Mouse (Mus musculus): ENCODE results near the gene Wdr31.
A peak's percentile ranks its signal among the peaks of the same experiment; 100 is the strongest.

- peak; percentile 33; the same call in 1 of the 2 replicates for TF ChIP-seq CTCF (IDR thresholded peaks at IDR 0.05; ENCODE audit: borderline replicate concordance, extremely low read depth, insufficient read depth, insufficient read length)
- no peak for TF ChIP-seq POLR2A (IDR thresholded peaks at IDR 0.05; ENCODE audit: borderline replicate concordance, extremely low read depth, insufficient read depth, insufficient read length, poor library complexity, severe bottlenecking)
Measured at GRCm38 (mm10) chr4:62506798-62507197, 36.1 kb upstream of the Wdr31 start.

Data from brain, embryonic 14.5 days (tissue).